Mouse (Mus musculus): ENCODE measurements around the gene Ddx42. TPM values are rescaled to one million over a fixed set of nuclear protein-coding genes. Genes with fewer than 3 reads are reported as not detected.
"Not testable (repeated sequence)": the region's sequence is repeated elsewhere in the genome, so short reads cannot be mapped to it uniquely, and the experiment has no call there.

The Ddx42 gene
- total RNA-seq (2022): 10 to 100 TPM; 22.8 to 26.9 (median 24.4) TPM

GRCm38 (mm10) chr11:106216730-106217490 is at the start of gene Ddx42:
Gene Ddx42, plus strand, starts transcription at chr11:106216926.
- peak; percentile 85 to 88 for DNase-seq (ENCODE audit: low spot score in 2 of 2)

- DNase-seq (ENCODE audit: low spot score in 2 of 2): no peak
These were observed 49.3 kb upstream of the Ddx42 start for GRCm38 (mm10) chr11:106167435-106167834.

- no peak for DNase-seq (ENCODE audit: low spot score in 2 of 2)
These were observed 45.9 kb upstream of the Ddx42 start for GRCm38 (mm10) chr11:106170807-106171206.

GRCm38 (mm10) chr11:106173228-106173627 is 43.5 kb upstream of the Ddx42 start:
- DNase-seq (ENCODE audit: low spot score in 2 of 2): no peak

- DNase-seq (ENCODE audit: low spot score in 2 of 2): peak; percentile 52 to 75
These were observed 42.4 kb upstream of the Ddx42 start for GRCm38 (mm10) chr11:106174372-106174771.

- DNase-seq (ENCODE audit: low spot score in 2 of 2): peak; percentile 64 to 77
These were observed 41.6 kb upstream of the Ddx42 start for GRCm38 (mm10) chr11:106175081-106175480.

- no peak for DNase-seq (ENCODE audit: low spot score in 2 of 2)
These were observed 40.4 kb upstream of the Ddx42 start for GRCm38 (mm10) chr11:106176372-106176771.

GRCm38 (mm10) chr11:106178036-106178782 is 38.5 kb upstream of the Ddx42 start:
- DNase-seq (ENCODE audit: low spot score in 2 of 2): no peak

- DNase-seq (ENCODE audit: low spot score in 2 of 2): no peak
These were observed 36.8 kb upstream of the Ddx42 start for GRCm38 (mm10) chr11:106179711-106180448.

- DNase-seq (ENCODE audit: low spot score in 2 of 2): no peak
These were observed 36.3 kb upstream of the Ddx42 start for GRCm38 (mm10) chr11:106180449-106180801.

- no peak for DNase-seq (ENCODE audit: low spot score in 2 of 2)
These were observed 29.4 kb upstream of the Ddx42 start for GRCm38 (mm10) chr11:106187326-106187725.

- no peak for DNase-seq (ENCODE audit: low spot score in 2 of 2)
These were observed 25.0 kb upstream of the Ddx42 start for GRCm38 (mm10) chr11:106191716-106192115.

GRCm38 (mm10) chr11:106192241-106192640 is 24.5 kb upstream of the Ddx42 start:
- DNase-seq (ENCODE audit: low spot score in 2 of 2): no peak

- no peak for DNase-seq (ENCODE audit: low spot score in 2 of 2)
These were observed 23.9 kb upstream of the Ddx42 start for GRCm38 (mm10) chr11:106192657-106193370.

- DNase-seq (ENCODE audit: low spot score in 2 of 2): peak; percentile 90 to 94
These were observed 23.2 kb upstream of the Ddx42 start for GRCm38 (mm10) chr11:106193371-106194154.

GRCm38 (mm10) chr11:106194155-106194541 is 22.6 kb upstream of the Ddx42 start:
- no peak for DNase-seq (ENCODE audit: low spot score in 2 of 2)

GRCm38 (mm10) chr11:106194891-106195290 is 21.8 kb upstream of the Ddx42 start:
- no peak for DNase-seq (ENCODE audit: low spot score in 2 of 2)

GRCm38 (mm10) chr11:106195341-106195740 is 21.4 kb upstream of the Ddx42 start:
- DNase-seq (ENCODE audit: low spot score in 2 of 2): no peak

GRCm38 (mm10) chr11:106198277-106198676 is 18.4 kb upstream of the Ddx42 start:
- DNase-seq (ENCODE audit: low spot score in 2 of 2): no peak

- not testable (repeated sequence) for DNase-seq (ENCODE audit: low spot score in 2 of 2)
These were observed 16.7 kb upstream of the Ddx42 start for GRCm38 (mm10) chr11:106199997-106200396.

- no peak for DNase-seq (ENCODE audit: low spot score in 2 of 2)
These were observed 16.0 kb upstream of the Ddx42 start for GRCm38 (mm10) chr11:106200756-106201155.

All from gastrocnemius, adult 8-10 months (tissue).